In the genomic region with DNA sequence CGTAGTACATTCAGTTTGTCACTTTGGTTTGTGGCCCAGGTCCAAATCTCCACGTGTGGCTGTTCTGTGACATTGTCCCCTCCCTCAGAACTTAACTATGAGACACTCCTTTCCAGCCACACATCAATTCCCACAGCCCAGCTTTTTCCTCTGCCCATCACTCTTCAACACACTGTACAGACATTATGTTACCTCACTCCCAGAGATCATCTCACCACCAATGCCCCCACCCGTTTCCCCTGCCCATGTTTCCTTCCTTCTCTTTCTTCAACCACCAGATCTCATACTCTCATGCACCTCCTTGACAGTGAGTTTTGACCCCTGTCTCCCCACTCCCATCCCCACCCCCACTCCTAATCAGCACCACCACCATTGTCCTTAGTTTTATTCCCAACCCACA, we compare ENCODE assay signal across 27 mouse cellular contexts. TPM values are rescaled to one million over a fixed set of nuclear protein-coding genes. Genes with fewer than 3 reads are reported as not detected.
"Had no signal": no experiment of that assay in that cellular context is flagged by ENCODE, and none has a peak within 500 bp of the region (broad histone marks: within the 10 kb centered on the region; RNA-seq: fewer than 3 reads in every experiment).

No protein-coding gene starts in this region.

- H3K27ac ChIP-seq: kidney, embryonic 15.5 days; limb, embryonic 12.5 days; limb, embryonic 15.5 days; liver, embryonic 14.5 days; macrophage; stomach, postnatal 0 days had no signal

- H3K36me3 ChIP-seq: kidney, embryonic 15.5 days; limb, embryonic 12.5 days; limb, embryonic 15.5 days had no signal

- H3K9ac ChIP-seq: kidney, embryonic 15.5 days; limb, embryonic 12.5 days; limb, embryonic 15.5 days; liver, embryonic 14.5 days; liver, postnatal 0 days; lung, embryonic 14.5 days had no signal

- ATAC-seq: liver, postnatal 0 days; lung, postnatal 0 days had no signal

- H3K4me1 ChIP-seq: kidney, embryonic 15.5 days; limb, embryonic 12.5 days; limb, embryonic 15.5 days had no signal

- H3K4me3 ChIP-seq: kidney, embryonic 15.5 days; limb, embryonic 12.5 days; limb, embryonic 15.5 days had no signal

- H3K4me2 ChIP-seq: kidney, embryonic 15.5 days; limb, embryonic 12.5 days; limb, embryonic 15.5 days; liver, embryonic 11.5 days; lung, embryonic 14.5 days; midbrain, embryonic 11.5 days had no signal

- H3K27me3 ChIP-seq: kidney, embryonic 15.5 days; limb, embryonic 12.5 days; limb, embryonic 15.5 days had no signal

- H3K9me3 ChIP-seq: kidney, embryonic 15.5 days; limb, embryonic 12.5 days; limb, embryonic 15.5 days had no signal

- DNase-seq: kidney, postnatal 10 days; kidney, postnatal 4 days; left cerebral cortex, postnatal 4 days; liver, postnatal 0 days; lung, embryonic 14.5 days; midbrain, embryonic 14.5 days; right cerebral cortex, postnatal 4 days; thymus, adult 2 months; thymus, postnatal 14 days; thymus, postnatal 4 days had no signal

RNA-seq across cellular contexts. Expression of a gene that starts 39.9 kb away (rescaled TPM):
- total RNA-seq: layer of hippocampus, adult 18-20 months; layer of hippocampus, postnatal 14 days; left cerebral cortex, adult 8-10 months; left cerebral cortex, postnatal 14 days; left cerebral cortex, postnatal 4 days; midbrain, postnatal 0 days had no signal
- polyA plus RNA-seq: kidney, embryonic 15.5 days; limb, embryonic 12.5 days; limb, embryonic 15.5 days; liver, embryonic 11.5 days; liver, embryonic 14.5 days; lung, embryonic 14.5 days; lung, postnatal 0 days; macrophage; midbrain, embryonic 11.5 days; midbrain, embryonic 14.5 days; midbrain, postnatal 0 days; neural tube, embryonic 11.5 days; neural tube, embryonic 14.5 days; stomach, embryonic 14.5 days had no signal
